Mouse (Mus musculus): ENCODE data around the gene Pde4d.

Gene Pde4d

GRCm38 (mm10) chr13:109646597-109647232 is 1197.0 kb downstream of the Pde4d start:
- DNase-seq (ENCODE audit: low read depth in 1 of 2, low spot score in 2 of 2), result no peak

- no peak for DNase-seq (ENCODE audit: low read depth in 1 of 2, low spot score in 2 of 2)
Measured at GRCm38 (mm10) chr13:109647479-109648199, 1197.9 kb downstream of the Pde4d start.

- DNase-seq (ENCODE audit: low read depth in 1 of 2, low spot score in 2 of 2), result no peak
Measured at GRCm38 (mm10) chr13:109648311-109648710, 1198.6 kb downstream of the Pde4d start.

- no peak for DNase-seq (ENCODE audit: low read depth in 1 of 2, low spot score in 2 of 2)
Measured at GRCm38 (mm10) chr13:109651790-109652605, 1202.2 kb downstream of the Pde4d start.

- DNase-seq (ENCODE audit: low read depth in 1 of 2, low spot score in 2 of 2), result no peak
Measured at GRCm38 (mm10) chr13:109652631-109653030, 1202.9 kb downstream of the Pde4d start.

- DNase-seq (ENCODE audit: low read depth in 1 of 2, low spot score in 2 of 2), result no peak
Measured at GRCm38 (mm10) chr13:109655390-109655789, 1205.6 kb downstream of the Pde4d start.

- no peak for DNase-seq (ENCODE audit: low read depth in 1 of 2, low spot score in 2 of 2)
Measured at GRCm38 (mm10) chr13:109659103-109659502, 1209.4 kb downstream of the Pde4d start.

- no peak for DNase-seq (ENCODE audit: low read depth in 1 of 2, low spot score in 2 of 2)
Measured at GRCm38 (mm10) chr13:109661345-109661744, 1211.6 kb downstream of the Pde4d start.

GRCm38 (mm10) chr13:109662099-109662498 is 1212.4 kb downstream of the Pde4d start:
- no peak for DNase-seq (ENCODE audit: low read depth in 1 of 2, low spot score in 2 of 2)

GRCm38 (mm10) chr13:109662731-109663130 is 1213.0 kb downstream of the Pde4d start:
- no peak for DNase-seq (ENCODE audit: low read depth in 1 of 2, low spot score in 2 of 2)

GRCm38 (mm10) chr13:109664956-109665802 is 1215.4 kb downstream of the Pde4d start:
- no peak for DNase-seq (ENCODE audit: low read depth in 1 of 2, low spot score in 2 of 2)

- DNase-seq (ENCODE audit: low read depth in 1 of 2, low spot score in 2 of 2), result no peak
Measured at GRCm38 (mm10) chr13:109665803-109666403, 1216.2 kb downstream of the Pde4d start.

GRCm38 (mm10) chr13:109669965-109670364 is 1220.2 kb downstream of the Pde4d start:
- DNase-seq (ENCODE audit: low read depth in 1 of 2, low spot score in 2 of 2), result no peak

- no peak for DNase-seq (ENCODE audit: low read depth in 1 of 2, low spot score in 2 of 2)
Measured at GRCm38 (mm10) chr13:109671589-109672347, 1222.0 kb downstream of the Pde4d start.

- no peak for DNase-seq (ENCODE audit: low read depth in 1 of 2, low spot score in 2 of 2)
Measured at GRCm38 (mm10) chr13:109677047-109677446, 1227.3 kb downstream of the Pde4d start.

- no peak for DNase-seq (ENCODE audit: low read depth in 1 of 2, low spot score in 2 of 2)
Measured at GRCm38 (mm10) chr13:109677617-109678016, 1227.9 kb downstream of the Pde4d start.

GRCm38 (mm10) chr13:109678991-109679390 is 1229.2 kb downstream of the Pde4d start:
- DNase-seq (ENCODE audit: low read depth in 1 of 2, low spot score in 2 of 2), result no peak

GRCm38 (mm10) chr13:109680229-109680628 is 1230.5 kb downstream of the Pde4d start:
- no peak for DNase-seq (ENCODE audit: low read depth in 1 of 2, low spot score in 2 of 2)

GRCm38 (mm10) chr13:109681699-109682293 is 1232.0 kb downstream of the Pde4d start:
- no peak for DNase-seq (ENCODE audit: low read depth in 1 of 2, low spot score in 2 of 2)

Data from monocyte, adult 2 months (primary cell).